Mouse (Mus musculus) gastrocnemius, adult 8-10 months (tissue): Measurements from ENCODE around the gene Rnd2. TPM values are rescaled to one million over a fixed set of nuclear protein-coding genes. Genes with fewer than 3 reads are reported as not detected.
"Not testable (repeated sequence)": the region's sequence is repeated elsewhere in the genome, so short reads cannot be mapped to it uniquely, and the experiment has no call there.

Experiments used
- DNase-seq, 2 experiments: peaks; one replicate each; pipeline ENCODE4 v3.0.0; 2022; ENCODE audit warnings: low spot score in 2 of 2
- total RNA-seq, 4 experiments: library from RNA; stranded (reverse); gene quantifications; 2 replicates each; pipeline ENCODE4 v1.2.4; 2022

Gene Rnd2
- total RNA-seq, 4 experiments from 2014 or later: 2.4 to 3.9 (median 3.5) TPM

DNA sequence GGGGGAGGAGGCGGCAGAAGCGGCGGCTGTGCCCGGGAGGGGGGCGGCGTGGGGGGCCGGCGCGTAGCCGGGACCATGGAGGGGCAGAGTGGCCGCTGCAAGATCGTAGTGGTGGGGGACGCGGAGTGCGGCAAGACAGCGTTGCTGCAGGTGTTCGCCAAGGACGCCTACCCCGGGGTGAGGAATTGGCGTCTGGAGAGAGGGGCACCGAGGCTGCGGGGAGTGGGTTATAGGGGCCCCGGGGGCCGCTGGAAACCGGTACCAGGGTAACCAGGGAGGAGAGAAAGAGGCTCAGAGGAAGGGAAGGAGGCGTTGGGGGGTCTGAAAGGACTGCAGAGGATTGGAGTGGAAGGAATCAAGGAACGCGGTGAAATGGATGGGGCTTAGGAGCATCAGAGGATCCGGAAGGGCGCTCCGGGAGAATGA lies 3.5 kb downstream of the Rnd2 start:
- DNase-seq: no peak

DNA sequence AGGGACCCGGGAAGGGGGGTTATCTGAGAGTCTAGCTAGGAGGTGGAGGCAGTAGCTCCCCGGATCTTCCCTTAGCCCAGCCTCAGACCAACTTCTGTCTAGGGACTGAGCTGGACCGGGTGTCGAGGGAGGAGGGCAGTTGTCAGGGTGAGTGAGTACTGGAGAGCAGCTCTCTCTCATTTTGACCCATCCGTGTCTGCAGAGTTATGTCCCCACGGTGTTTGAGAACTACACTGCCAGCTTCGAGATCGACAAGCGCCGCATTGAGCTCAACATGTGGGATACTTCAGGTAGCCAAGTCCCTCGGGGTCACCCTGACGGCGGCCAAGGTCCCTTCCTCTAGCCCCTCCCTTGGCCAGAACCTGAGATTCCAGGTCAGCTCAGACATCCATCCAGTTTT lies 3.9 kb downstream of the Rnd2 start:
- DNase-seq: no peak

DNA sequence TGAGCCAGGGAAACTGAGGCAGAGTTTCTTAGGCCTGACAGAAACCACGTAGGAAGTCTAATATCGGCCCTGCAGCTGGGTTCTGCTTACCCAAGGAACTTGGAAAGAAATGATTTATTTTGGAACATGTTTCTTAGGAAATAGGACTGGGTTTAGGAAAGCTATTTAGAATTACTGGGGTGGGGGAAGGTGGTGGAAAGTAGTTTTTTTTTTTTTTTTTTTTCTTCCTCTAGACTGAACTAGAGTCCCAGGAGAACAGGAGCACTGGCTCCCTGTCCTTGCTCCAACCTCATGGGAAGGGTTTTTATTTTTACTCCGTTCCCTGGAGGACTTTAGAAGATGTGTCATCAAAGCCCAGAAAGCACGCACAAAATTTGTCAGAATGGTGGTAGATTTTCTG lies 4.4 kb downstream of the Rnd2 start:
- no peak for DNase-seq

DNA sequence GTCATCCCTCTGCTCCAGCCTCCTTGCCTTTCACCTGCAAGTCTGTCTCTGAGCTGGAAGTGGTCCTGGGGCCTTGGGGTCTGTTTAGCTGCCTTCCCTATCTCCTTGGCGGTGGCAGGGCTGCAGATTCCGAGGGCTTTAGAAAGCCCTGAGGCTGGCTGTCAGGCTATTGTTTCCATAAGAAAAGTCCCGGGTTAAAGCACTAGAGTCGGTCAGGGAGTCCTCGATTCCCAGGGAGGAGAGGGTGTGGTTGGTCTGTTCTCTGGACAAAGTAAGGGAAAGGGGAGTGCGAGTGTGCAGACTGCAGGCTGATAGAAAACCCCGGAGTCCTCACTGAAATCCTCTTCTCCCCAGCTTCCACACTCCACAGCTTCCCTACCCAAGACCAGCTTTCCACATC lies 5.4 kb downstream of the Rnd2 start:
- DNase-seq: no peak

DNA sequence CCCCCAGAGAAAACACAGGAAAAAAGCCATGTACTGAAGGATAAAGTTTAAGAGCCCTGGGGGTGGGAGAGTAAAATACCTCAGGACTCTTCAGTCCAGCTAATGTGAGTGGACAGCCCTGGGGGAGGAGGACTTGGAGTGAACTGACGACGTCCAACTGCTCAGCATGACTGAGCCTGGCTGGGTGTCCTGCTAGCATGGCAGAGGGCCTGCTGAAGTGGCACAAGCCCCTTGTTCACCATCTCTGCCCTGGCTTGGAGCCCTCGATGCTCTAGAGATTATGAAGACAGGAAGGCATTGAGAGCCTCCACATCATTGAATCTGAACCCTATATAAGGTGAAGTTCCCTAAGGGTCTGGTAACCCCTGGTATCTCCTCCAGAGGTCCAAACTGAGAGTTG lies 7.1 kb downstream of the Rnd2 start:
- no peak for DNase-seq

DNA sequence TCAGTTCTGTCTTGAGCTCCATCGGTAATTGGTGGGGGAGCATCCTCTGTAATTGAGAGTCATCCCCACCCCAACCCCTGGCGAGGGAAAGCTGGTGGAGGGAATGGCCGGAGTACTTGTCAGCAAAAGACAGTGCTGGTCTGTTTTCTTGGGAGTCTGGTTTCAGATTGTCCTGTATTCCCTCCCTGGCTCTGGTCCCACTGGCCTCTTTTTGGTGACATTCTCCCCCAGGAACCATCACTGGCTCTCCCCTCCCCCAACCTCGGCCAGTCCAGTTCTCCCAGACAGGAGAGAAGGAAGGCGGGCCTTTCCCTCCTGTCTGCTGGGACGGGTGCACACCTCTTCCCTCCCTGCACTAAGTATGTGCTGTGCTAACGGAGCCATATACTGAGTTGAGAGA lies 7.5 kb downstream of the Rnd2 start:
- DNase-seq: no peak

DNA sequence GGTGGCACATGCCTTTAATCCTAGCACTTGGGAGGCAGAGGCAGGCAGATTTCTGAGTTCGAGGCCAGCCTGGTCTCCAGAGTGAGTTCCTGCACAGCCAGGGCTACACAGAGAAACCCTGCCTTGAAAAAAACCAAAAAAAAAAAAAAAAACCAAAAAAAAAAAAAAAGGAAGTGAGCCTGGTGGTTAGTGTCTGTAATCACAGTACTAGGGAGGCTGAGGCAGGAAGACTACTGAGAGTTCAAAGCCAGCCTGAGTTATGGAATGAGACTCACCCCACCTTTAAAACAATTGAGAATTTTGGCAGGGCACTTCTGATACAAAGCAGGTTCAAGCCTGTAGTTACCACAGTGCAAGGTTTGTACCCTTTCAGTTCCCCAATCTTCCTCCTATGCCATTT lies 8.9 kb downstream of the Rnd2 start:
- not testable (repeated sequence) for DNase-seq

DNA sequence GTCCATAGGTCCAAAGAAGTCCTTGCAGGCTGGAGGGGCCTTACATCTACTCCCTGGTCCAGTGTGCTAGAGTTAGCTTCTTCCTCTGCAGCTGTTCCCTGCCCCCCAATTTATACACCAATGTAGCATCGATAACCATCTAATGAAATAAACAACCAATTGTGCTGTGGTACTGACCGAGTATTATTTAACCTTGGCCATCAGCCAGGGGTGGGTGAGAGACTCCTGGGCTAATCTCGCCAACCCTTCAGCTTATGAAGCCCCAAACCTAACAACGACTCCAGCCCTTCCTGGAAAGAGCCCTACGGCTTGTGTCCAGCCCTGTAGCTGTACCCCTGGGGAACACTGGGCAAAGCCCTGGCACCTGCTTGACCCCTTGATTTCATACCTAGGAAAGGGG lies 9.5 kb downstream of the Rnd2 start:
- DNase-seq: no peak

DNA sequence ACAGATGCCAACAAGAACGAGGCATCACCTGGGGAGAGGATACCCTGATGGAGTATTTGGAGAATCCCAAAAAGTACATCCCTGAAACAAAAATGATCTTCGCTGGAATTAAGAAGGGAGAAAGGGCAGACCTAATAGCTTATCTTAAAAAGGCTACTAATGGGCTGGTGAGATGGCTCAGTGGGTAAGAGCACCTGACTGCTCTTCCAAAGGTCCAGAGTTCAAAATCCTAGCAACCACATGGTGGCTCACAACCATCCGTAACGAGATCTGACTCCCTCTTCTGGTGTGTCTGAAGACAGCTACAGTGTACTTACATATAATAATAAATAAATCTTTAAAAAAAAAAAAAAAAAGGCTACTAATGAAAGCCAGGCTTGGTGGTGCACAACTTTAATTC lies 11.6 kb downstream of the Rnd2 start:
- DNase-seq: not testable (repeated sequence)

DNA sequence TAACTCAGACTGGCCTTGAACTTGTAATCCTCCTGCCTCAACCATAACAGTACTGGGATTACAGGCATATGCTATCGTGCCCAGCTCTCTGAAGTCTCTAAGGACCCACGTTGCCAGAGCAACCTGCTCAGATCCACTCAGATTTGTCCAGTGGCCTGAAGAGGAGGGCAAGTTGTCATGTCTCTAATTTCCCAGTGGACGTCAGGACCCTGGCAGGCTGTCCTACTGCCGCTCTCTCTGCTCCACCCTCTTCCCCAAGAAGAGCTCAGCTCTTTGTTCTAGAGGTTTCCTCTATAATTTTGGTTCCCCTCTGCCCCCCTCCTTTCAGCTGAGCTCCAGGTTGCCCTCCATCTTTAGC lies 12.4 kb downstream of the Rnd2 start:
- no peak for DNase-seq

DNA sequence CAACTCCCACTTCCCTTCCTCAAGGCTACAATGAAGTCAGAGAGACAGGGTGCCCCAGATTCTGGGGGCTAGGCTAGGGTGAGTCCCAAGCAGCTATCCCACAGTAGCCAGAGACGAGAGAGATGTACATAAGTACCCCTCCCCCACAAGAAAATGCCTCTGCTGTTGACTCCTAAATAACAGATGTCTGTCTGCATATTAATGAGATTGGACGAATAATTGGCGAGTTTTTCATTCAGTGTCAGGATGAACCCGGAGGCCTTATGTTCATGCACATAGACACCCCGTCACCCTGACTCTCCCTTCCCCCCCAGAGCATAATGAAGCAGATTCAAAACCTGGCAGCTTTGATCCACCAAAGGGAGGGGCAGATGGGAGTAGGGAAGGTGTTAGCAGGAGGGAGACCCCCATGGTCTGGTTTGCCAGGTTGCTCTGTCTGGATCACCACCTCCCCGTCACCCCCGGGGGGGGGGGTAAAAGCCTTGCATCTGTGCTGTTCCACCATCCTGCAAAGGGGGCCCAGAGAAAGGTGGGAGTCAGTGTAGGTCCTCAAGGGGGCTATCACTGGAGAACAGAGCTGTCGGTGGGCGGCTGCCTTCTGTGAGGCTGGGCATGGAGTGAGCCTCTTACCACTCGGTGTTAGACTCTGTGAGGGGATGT lies 12.9 kb downstream of the Rnd2 start:
- DNase-seq: no peak

DNA sequence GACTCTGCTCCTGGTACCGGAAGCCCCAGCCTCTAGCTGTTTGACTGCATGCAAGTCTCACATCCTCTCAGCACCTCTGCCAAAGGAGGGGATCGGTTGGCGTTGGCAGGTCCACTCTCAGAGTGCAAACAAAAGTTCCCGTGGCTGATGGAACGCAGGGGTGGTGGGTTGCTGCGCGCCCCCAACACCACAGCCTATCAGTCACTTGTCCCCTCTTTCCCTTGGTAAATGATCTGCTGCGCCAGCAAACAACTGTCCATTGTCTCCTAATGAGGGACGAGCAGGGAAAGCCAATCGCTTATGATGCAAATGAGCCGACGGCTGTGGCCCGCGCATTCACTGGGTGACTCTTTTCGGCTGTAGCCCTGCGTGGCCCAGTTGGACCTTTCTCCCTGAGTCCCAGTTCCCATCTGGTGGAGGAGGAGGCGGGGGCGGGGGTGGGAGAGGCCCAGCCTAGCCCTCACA lies 14.4 kb downstream of the Rnd2 start:
- no peak for DNase-seq

DNA sequence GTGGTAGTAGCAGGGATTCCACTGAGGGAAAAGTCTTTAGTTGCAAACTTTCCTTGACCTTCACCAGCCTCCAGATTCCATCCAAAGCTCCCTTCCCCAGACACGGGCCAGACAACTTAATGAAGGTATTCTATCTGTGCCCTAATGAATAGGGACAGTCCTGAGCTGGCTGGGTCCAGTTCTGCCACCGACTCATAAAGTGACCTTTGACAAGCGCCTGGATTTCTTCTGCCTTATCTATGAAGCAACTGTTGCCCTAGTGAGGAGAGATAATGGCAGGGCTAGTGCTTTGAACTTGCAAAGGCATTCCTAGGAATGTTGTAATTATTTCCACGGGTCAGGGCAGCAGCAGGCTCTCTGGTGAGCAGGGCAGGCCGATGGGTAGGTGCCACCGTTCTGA lies 16.1 kb downstream of the Rnd2 start:
- no peak for DNase-seq

DNA sequence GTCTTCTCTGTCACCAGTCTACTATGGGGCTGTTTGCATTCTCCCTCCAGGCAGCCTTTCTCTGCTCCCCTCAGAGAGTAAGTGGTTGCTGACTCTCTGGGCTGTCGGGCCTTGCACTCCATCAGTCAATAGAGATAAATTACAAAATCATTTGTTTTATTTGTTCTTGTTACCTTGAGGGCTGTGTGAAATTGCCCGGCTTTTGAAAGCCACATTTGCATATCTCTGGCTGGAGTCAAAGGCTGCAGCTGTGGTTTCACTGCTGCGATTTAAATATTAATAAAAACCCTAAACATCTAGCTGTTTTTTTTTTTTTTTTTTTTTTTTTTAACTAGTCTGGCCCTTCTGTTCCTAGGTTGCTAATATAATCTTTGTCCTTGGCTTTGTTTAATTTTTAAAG lies 19.0 kb downstream of the Rnd2 start:
- no peak for DNase-seq

DNA sequence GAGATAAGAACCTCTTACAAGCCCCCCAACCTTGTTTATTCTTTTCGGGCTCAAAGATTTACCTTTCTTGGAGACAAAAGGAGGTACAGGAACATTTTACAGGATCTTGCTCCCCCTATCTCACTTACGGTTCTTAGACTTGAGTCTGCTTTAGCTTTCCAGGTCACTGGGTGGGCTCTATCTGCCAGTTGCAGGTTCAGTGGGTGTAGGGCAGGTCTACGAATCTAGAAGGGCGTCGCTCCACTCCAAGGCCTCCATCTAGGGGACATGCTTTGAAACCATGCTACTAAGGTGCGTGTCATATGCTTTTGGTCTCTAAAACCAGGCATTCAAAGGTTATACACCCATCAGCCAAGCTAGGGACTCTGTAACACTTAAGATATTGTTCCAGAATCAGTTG lies 19.4 kb downstream of the Rnd2 start:
- DNase-seq: no peak

DNA sequence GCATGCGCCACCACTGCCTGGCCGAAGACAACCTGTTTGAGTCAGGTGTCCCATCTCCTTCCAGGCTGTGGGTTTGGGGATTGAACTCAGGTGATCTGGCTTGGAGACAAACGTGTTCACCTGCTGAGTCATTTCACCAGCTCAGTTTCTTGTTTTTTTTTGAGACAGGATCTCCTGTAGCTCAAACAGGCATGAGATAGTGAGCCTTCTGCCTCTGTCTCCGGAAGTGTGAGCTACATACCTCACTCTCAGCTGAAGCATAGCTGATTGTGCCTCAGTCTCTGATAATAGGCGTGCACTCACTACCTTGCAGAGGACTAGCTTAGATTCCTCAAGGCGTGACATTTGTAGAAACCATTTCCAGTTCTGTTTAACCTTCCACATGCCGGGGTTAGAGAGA lies 20.0 kb downstream of the Rnd2 start:
- DNase-seq: no peak

DNA sequence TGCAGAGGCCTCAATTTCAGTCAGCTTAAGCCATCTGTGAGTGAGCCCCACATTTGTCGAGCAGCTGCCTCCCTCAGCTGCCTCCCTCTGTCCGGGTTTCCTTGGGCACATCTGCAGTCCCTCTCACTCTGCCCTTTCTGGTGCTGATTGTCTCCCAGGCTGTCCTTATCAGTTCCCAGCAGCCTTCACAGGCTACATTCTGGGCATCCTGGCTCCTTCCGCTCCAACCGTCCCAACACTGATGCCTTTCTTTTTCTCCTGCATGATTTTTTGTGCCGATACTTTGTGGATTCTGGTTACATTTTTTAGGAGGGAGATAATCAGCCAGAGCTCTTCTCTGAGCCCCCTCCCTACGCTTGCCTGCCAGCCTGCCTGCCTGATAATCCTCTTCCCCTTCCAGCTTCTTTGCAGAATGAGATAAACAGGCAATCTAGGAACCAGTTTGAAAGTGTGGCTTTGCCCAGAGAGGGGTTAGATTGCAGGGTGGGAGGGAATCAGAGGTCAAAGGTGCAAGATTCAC lies 20.8 kb downstream of the Rnd2 start:
- no peak for DNase-seq

DNA sequence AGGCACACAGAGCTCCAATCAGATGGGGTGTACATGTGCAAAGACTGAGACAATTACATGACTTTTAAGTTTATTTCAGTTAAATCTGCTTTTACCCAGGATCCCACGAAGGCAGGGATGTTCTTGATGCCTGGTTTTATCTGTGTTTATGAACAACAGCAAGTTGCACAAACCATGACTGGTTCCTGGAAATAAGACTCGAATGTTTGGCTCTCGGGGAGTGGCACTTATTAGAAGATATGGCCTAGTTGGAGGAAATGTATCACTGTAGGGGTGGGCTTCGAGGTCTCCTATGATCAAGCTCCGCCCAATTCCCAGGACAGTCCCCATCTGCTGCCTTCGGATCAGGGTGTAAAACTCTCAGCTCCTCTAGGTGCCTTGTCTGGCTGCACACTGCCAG lies 21.3 kb downstream of the Rnd2 start:
- no peak for DNase-seq

DNA sequence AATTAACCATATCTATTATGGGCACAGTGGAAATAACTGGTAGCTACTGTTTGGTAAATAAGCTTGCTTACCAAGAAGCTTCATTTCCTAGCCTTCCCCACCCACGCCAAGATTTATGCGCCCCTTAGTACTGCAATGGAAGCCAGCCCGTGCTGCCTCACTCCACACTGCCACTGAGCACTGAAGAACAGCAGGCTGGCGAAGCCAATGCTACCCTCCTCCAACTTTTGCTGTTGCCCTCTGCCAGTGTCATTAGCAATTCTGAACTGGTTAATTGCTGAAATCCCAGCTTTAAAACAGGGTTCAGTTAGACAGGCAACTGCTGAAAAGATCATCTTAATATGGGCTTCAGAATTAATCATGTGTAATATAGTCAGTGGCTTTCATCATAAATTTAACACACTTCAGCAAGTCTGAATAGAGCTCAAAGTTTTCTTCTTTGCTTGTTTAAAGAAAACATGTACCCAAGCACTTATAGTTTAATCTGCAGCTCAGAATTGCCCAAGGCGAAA lies 41.5 kb downstream of the Rnd2 start:
- no peak for DNase-seq

DNA sequence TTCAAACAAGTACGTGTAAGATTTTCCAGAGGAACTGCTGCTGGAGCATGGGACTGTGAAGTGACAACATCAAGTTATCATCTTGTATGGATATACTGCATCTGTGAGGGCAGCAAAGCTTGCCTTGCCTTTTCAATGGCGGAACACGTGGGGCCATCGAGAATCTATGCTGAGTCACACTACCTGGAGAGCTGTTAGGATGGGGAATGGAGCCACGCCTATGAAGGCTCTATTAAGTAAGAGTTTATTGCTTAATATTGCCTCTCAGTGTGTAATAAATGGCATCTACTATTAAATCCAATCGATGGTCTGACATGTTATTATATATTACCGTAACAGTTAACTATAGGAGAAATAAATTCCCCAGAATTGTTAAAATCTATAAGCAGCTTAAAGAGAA lies 42.3 kb downstream of the Rnd2 start:
- no peak for DNase-seq

DNA sequence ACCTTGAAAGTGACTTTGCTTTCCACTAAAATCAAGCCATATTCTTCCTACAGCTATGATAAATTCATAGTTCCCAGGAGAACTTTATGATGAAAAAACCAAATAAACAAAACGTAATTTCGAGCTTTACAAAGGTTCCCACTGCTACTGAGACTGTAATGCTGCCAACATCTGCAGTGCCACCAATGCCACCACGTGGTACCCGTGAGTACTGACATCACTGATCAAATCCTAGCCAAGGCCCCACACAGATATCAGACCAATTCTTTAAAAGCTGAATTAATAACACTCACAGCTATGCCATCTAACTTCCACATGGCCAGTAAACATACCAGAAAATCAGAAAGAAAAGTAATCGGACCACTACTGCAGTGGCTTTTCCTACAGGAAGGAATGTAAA lies 54.1 kb downstream of the Rnd2 start:
- no peak for DNase-seq

DNA sequence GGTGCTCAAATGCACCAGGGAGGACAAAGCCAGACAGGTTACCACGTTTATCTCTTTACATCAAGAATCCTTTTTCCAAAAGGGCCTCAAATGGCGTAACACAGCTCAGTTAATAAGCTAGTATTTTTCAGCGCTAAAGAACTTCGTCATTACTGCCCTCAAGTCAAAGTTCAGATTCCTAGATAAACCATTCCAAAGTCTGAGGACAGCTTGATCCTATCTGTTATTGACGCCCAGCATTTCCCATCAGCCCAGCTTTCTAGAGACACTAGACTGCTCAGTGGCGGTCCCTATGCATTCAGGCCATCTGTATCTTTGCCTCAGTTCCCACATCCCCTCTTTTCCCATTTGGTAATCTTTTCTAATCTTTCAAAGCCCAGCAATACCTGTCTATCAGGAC lies 54.6 kb downstream of the Rnd2 start:
- no peak for DNase-seq
